Mouse (Mus musculus) liver, embryonic 14.5 days (tissue): ENCODE measurements around the gene Gm48552.

Experiments used
- CTCF ChIP-seq: IDR thresholded peaks from 2 replicates; pipeline ENCODE4 v1.5.1; 2016; ENCODE audit warnings: antibody characterized with exemption, low read depth, control low read depth
- EP300 ChIP-seq: IDR thresholded peaks from 2 replicates; pipeline ENCODE4 v1.6.1; 2016; ENCODE audit warnings: antibody characterized with exemption, low read depth

DNA sequence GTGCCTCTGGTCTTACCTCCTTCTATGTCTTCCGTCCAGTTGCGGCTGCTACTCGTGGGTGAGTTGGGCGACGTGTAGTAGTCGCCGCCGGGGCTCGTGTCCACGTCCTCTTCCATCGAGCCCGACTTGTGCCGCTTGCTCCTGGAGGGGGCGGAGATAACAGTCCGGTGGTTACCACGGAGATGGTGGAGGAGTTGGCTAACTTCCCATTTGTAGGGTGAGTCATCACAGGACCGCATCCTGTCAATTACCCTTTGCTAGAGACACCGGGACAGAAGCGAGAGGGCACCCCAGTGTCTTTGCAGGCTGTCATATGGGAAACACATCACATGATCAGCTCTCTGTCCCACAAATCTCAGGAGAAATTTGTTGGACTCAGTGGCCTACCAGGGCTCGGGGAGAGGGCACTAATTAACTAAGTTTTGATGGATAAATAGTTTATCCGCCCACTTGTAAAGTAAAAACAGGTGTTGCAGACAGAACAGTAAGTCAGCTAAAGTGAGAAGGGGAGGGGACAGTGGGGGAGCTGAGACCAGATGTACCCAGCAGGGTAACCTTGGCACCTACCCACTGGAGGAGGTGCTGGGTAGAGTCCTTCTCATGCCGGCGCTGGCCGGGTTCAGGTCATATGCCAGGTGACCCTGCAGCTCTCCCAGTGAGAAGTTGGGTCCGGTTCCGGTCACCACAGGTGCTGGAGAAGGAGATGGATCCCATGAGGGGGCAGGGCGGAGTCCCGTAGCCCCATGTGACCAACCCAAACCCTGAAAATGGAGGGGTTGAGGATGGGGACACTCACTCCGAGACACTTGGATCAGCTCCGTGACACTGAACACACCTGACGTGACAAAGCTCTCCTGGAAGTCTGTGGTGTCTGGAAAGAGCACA, 19.0 kb downstream of the Gm48552 start:
- TF ChIP-seq CTCF (no peak), EP300 (no peak)
